Mouse (Mus musculus) layer of hippocampus, adult 8-10 months (tissue): ENCODE results near the gene Vmn1r166. TPM values are rescaled to one million over a fixed set of nuclear protein-coding genes. Genes with fewer than 3 reads are reported as not detected.
"Not testable (repeated sequence)": the region's sequence is repeated elsewhere in the genome, so short reads cannot be mapped to it uniquely, and the experiment has no call there.

ENCODE experiments used
- DNase-seq, 2 experiments: peaks; one replicate each; pipeline ENCODE4 v3.0.0; 2022; ENCODE audit warnings: low spot score in 2 of 2
- total RNA-seq, 4 experiments: library from RNA; stranded (reverse); gene quantifications; 2 replicates each; pipeline ENCODE4 v1.2.4; 2022

Vmn1r166 gene
- total RNA-seq: not detected

DNA sequence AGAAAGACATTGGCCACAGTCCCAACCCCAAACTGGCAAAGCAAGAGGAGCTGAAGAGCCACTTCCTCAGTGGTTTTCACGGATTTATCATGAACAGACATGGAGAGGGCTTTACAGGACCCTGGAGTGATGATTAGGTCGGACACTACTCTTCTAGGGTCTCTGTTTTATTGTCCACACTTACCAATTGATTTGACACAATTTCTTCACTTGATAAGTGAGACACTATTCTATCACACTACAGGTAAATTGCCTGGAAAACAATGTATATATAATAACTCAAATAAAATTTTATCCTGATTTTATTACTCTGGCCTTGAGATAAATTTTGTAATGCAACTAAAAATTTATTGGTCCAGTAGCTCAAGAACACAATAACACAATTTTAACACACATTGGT lies at the start of gene Vmn1r166:
TSS of gene Vmn1r166 (minus strand) at position 101 of the 400 bp plus-strand sequence.
- DNase-seq: not testable (repeated sequence)

DNA sequence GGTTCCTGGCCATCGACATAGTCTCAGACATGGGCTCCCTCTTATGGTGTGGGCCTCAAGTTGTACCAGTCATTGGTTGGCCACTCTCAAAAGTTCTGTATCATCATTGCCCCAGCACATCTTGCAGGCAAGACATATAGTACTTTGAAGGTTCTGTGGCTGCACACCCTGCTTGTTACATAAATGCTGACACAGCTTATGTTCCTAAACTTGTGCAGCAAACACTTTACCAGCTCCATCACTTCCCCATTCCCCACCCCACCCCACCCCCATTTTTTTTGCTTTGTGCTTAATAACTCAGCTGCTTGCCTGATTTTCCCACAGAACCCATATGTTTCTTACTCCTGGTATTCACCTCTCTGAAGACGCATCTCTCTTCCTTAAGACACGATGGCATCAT lies 49.4 kb upstream of the Vmn1r166 start, which contains the start of gene Nlrp4e:
TSS of gene Nlrp4e (plus strand) at position 301 of the 400 bp plus-strand sequence.
- DNase-seq: not testable (repeated sequence)

DNA sequence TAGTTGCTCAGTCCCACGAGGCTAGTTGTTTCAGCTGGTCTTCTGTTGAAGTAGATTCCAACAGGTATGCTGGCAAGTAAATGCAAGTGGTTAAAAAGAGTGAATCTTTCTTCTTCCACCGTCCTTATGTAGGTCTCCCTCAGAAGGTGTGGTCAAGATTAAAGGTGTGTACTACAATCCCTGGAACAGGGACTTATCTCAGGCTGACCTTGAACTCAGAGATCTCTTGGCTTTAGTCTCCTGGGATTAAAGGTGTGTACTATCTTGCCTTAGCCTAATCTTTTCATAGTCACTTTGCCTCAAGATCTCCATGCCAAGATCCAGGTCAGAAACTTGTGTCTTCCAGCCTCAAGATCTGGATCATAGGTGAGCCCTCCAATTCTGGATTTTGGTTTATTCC lies 27.3 kb upstream of the Vmn1r166 start, which contains the start of gene Gm6902:
TSS of gene Gm6902 (minus strand) at position 101 of the 400 bp plus-strand sequence.
- DNase-seq: not testable (repeated sequence)

DNA sequence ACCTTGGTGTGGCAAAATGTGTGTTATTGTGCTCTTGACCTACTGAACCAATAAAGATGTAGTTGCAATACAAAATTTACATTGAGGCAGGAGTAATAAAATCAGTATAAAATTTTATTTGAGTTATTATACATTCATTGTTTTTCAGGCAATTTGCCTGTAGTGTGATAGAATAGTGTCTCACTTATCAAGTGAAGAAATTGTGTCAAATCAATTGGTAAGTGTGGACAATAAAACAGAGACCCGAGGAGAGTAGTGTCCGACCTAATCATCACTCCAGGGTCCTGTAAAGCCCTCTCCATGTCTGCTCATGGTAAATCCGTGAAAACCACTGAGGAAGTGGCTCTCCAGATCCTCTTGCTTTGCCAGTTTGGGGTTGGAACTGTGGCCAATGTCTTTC lies 34.5 kb downstream of the Vmn1r166 start, which contains the start of gene Vmn1r165:
TSS of gene Vmn1r165 (plus strand) at position 301 of the 400 bp plus-strand sequence.
- DNase-seq: not testable (repeated sequence)

Other genes with a start within 250 kb of the Vmn1r166 start
- not detected for gene Gm4216, start 231.8 kb downstream of the Vmn1r166 start, total RNA-seq
- not detected for gene Vmn1r163, start 196.1 kb downstream of the Vmn1r166 start, total RNA-seq
- not detected for gene Gm8720, start 184.2 kb downstream of the Vmn1r166 start, total RNA-seq
- not detected for gene Gm10662, start 107.2 kb downstream of the Vmn1r166 start, total RNA-seq
- not detected for gene Vmn1r165, start 34.4 kb downstream of the Vmn1r166 start, total RNA-seq
- gene Gm6902, start 27.2 kb upstream of the Vmn1r166 start, total RNA-seq: not detected
- not detected for gene Nlrp4e, start 49.5 kb upstream of the Vmn1r166 start, total RNA-seq
- gene Nlrp5, start 134.2 kb upstream of the Vmn1r166 start, total RNA-seq: under 1 TPM in 1 of 4 experiments, not detected in 3; 0.25 TPM